Mouse (Mus musculus): ENCODE measurements around the gene Nif3l1.

DNA sequence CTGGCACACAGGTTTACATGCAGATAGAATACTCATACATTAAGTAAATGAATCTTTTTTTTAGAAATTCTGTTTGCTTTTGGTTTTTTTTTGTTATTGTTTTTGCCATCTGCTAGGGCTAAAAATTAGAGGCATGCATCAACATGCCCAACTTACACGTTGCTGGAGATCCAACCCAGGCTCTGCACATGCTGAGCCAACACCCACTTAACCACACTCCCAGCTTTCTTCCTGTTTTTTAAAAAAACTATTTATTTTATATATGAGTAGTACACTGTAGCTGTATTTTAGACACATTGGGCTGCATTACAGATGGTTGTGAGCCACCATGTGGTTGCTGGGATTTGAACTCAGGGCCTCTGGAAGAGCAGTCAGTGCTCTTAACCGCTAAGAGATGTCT, 28.9 kb upstream of the Nif3l1 start:
- TF ChIP-seq POLR2A (IDR thresholded peaks at IDR 0.05; ENCODE audit: extremely low read depth, insufficient read depth, low read length): no peak
- TF ChIP-seq CTCF (IDR thresholded peaks at IDR 0.05; ENCODE audit: extremely low read depth, insufficient read depth, low read length): no peak
